Mouse (Mus musculus) G1E (cell line): ENCODE data around the gene Rgs6.

Experiments
- CTCF ChIP-seq: IDR thresholded peaks from 2 replicates; pipeline ENCODE4 v1.5.1; 2012; ENCODE audit warnings: low read depth, low read length, inconsistent platforms, mixed read lengths
- GATA1 ChIP-seq: IDR thresholded peaks from 2 replicates; pipeline ENCODE4 v1.6.1; 2012; ENCODE audit warnings: borderline replicate concordance, low read length, inconsistent platforms, mixed read lengths
- GATA2 ChIP-seq: IDR thresholded peaks from 2 replicates; pipeline ENCODE4 v1.6.1; 2012; ENCODE audit warnings: low read depth, low read length, inconsistent platforms, borderline replicate concordance
- TAL1 ChIP-seq: conservative IDR thresholded peaks from 2 replicates; pipeline ENCODE4 v1.6.1; 2012; ENCODE audit warnings: low read depth, low read length, inconsistent platforms, mixed read lengths

DNA sequence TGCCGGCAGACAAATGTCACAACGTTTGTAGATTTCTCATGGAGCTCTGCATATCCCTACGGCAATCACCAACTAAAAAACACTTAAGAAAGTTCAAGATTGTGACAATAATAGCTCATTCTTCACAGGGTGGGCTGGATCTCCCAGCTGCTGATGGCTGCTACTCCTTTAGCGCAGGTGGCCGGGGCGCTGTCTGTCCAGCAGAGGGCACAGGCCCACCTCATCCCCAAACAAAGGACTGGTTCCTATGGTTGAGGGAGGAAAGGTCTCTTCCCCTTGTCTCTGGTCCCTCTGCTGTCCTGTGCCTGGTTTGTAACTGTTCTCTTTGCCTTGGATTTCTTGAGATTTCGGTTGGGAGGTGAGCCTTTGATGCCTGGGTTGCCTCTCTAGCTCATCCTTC lies 1.5 kb upstream of the Rgs6 start:
- TF ChIP-seq GATA2, result no peak
- TF ChIP-seq GATA1, result no peak
- no peak for TF ChIP-seq CTCF
- no peak for TF ChIP-seq TAL1
